Mouse (Mus musculus): Measurements from ENCODE around the gene Vav1. TPM values are rescaled to one million over a fixed set of nuclear protein-coding genes. Genes with fewer than 3 reads are reported as not detected.
"Not testable (repeated sequence)": the region's sequence is repeated elsewhere in the genome, so short reads cannot be mapped to it uniquely, and the experiment has no call there.

Gene Vav1
- polyA plus RNA-seq, 1 experiment from 2014 or later, result 1.4 TPM

DNA sequence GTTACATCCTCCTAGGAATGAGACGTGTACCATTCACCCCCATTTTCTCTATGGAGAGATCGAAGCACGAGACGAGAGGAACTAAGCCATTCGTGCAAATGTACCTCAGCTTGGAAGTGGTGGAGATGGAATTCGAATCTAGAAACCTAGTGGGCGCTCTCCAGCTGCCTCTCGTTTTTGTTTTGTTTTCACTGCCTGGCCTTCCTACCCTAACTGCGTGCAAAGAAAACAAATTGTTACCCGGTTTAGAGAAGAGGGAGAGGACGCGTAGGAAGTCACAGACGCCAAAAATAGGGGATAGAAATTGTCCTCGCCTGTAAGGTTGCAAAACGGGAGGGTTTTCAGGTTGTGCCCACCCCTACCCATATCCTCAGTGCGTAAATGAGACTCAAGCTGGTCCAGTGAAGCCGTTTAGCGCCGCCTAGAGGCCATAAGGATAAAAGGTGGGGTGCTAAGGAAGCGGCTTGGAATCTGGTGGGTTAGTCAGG lies 2.2 kb upstream of the Vav1 start:
- H3K27ac ChIP-seq (replicated peaks in 1 of 2; ENCODE audit: control insufficient read depth in 1 of 2, insufficient read depth in 1 of 2, low read depth in 2 of 2, low read length in 2 of 2), result peak overlapping the region in 1 of 2 experiments; percentile 10; a peak in 2 of 4 replicates
- ATAC-seq (ENCODE audit: insufficient number of reproducible peaks, insufficient read depth, low FRiP score, low read depth), result no peak; the same call in 1 of the 2 replicates
- H3K36me3 ChIP-seq (ENCODE audit: control insufficient read depth, insufficient read depth, low read length), result no peaks in the 10 kb centered on the region
- H3K4me2 ChIP-seq (ENCODE audit: low read length), result peak overlapping the region; percentile 87
- H3K4me3 ChIP-seq (ENCODE audit: control insufficient read depth in 1 of 2, insufficient read depth in 1 of 2, low read depth in 1 of 2, low read length in 2 of 2), result peak overlapping the region; percentile 42 to 69
- peak overlapping the region; percentile 56 for H3K9ac ChIP-seq (ENCODE audit: low read length)
- peaks cover 10% of the 10 kb centered on the region; the same call in 1 of the 2 replicates for H3K27me3 ChIP-seq (ENCODE audit: control insufficient read depth, insufficient read depth, low read length)
- H3K4me1 ChIP-seq (ENCODE audit: control insufficient read depth in 2 of 2, insufficient read depth in 2 of 2, low read length in 2 of 2), result peaks cover 13 to 16% of the 10 kb centered on the region in 2 experiments
- WGBS, result under 1% methylated on average over 20 of the region's 20 CpGs
- no peaks in the 10 kb centered on the region for H3K9me3 ChIP-seq (ENCODE audit: control insufficient read depth, low read length)

DNA sequence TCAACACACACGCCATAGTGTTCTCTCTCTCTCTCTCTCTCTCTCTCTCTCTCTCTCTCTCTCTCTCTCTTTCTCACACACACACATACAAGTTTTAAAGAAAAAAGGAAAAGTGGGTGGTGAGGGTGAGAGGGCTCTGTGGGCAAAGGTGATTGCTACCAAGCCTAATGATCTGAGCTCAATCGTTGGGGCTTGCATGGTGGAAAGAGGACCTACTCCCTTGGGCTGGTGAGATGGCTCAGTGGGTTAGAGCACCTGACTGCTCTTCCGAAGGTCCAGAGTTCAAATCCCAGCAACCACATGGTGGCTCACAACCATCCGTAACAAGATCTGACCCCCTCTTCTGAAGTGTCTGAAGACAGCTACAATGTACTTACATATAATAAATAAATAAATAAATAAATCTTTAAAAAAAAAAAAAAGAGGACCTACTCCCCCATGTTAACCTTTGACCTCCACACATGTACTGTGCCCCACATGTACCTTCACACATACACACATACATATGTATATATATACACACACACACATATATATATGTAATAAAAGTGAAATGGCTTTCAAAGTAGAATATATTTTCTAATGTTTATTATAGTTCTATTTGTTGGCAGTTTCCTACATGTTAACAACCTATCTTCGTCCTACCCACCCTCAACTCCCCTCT lies 1.2 kb upstream of the Vav1 start:
- H3K4me1 ChIP-seq (ENCODE audit: control insufficient read depth in 2 of 2, insufficient read depth in 2 of 2, low read length in 2 of 2), result peaks cover 13 to 16% of the 10 kb centered on the region in 2 experiments
- H3K27ac ChIP-seq (replicated peaks in 1 of 2; ENCODE audit: control insufficient read depth in 1 of 2, insufficient read depth in 1 of 2, low read depth in 2 of 2, low read length in 2 of 2); H3K27me3 ChIP-seq (ENCODE audit: control insufficient read depth, insufficient read depth, low read length); H3K36me3 ChIP-seq (ENCODE audit: control insufficient read depth, insufficient read depth, low read length); H3K4me3 ChIP-seq (ENCODE audit: control insufficient read depth in 1 of 2, insufficient read depth in 1 of 2, low read depth in 1 of 2, low read length in 2 of 2); ATAC-seq (ENCODE audit: insufficient number of reproducible peaks, insufficient read depth, low FRiP score, low read depth); H3K9ac ChIP-seq (ENCODE audit: low read length); H3K4me2 ChIP-seq (ENCODE audit: low read length); H3K9me3 ChIP-seq (ENCODE audit: control insufficient read depth, low read length): not testable (repeated sequence)
- 79% methylated on average over 4 of the region's 5 CpGs for WGBS

DNA sequence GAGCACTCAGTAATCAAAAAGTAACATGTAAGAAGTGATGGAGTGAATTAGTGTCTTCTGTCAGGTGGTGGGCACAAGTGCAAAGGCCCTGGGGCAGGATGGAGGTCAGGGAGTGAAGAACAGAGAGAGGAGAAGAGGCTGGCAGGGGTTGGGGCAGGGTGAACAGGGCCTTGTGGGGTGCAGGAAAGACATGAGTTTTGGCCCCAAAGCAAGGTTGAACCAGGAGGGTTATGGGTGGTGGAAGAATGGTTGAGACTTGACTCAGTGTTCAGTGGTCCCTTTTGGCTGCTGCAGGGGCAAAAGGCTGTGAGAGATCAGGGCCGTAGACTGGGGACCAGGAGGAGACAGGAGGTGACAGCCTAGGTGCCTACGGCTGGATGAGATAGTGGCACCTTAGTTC lies 363 bp upstream of the Vav1 start:
- no peak overlapping the region for H3K4me2 ChIP-seq (ENCODE audit: low read length)
- no peak overlapping the region for H3K27ac ChIP-seq (replicated peaks in 1 of 2; ENCODE audit: control insufficient read depth in 1 of 2, insufficient read depth in 1 of 2, low read depth in 2 of 2, low read length in 2 of 2)
- no peaks in the 10 kb centered on the region for H3K36me3 ChIP-seq (ENCODE audit: control insufficient read depth, insufficient read depth, low read length)
- ATAC-seq (ENCODE audit: insufficient number of reproducible peaks, insufficient read depth, low FRiP score, low read depth), result no peak
- 50% methylated on average over 2 of the region's 2 CpGs for WGBS
- no peaks in the 10 kb centered on the region for H3K9me3 ChIP-seq (ENCODE audit: control insufficient read depth, low read length)
- H3K27me3 ChIP-seq (ENCODE audit: control insufficient read depth, insufficient read depth, low read length), result peaks cover 10% of the 10 kb centered on the region; the same call in 1 of the 2 replicates
- H3K9ac ChIP-seq (ENCODE audit: low read length), result no peak overlapping the region
- H3K4me3 ChIP-seq (ENCODE audit: control insufficient read depth in 1 of 2, insufficient read depth in 1 of 2, low read depth in 1 of 2, low read length in 2 of 2), result no peak overlapping the region
- H3K4me1 ChIP-seq (ENCODE audit: control insufficient read depth in 2 of 2, insufficient read depth in 2 of 2, low read length in 2 of 2), result peaks cover 13 to 16% of the 10 kb centered on the region in 2 experiments

DNA sequence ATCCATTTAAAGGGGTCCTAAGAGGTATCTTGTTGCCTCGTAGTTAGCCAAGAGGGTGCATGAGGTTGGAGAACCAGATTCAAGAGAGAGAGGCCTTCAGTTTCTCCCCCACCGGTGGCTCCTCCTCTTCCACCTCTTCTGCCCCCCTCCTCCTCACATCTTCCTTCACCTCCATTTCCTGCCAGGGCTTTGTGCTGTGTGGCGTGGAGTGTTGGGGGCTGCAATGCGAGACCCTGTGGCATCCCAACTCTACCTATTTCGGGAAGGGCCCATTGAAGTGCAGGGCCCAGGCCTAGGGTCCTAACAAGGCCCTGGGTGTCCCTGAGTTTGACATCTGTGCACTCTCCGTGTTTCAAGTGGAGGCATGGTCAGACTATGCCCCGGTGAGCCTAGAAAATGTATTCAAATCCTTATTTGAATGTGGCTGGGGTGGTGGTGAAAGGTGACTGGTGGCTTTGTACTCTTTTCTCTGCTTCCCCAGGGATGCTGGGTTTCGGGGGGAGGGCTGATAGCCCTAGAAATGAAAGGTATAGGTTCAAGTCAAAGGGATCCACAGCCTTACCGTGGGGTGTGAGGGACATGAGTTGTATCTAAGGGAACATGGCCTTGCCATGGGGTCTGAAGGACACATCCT lies 808 bp downstream of the Vav1 start:
- Histone ChIP-seq H3K4me2 (ENCODE audit: low read length) (no peak overlapping the region), H3K27ac (replicated peaks in 1 of 2; ENCODE audit: control insufficient read depth in 1 of 2, insufficient read depth in 1 of 2, low read depth in 2 of 2, low read length in 2 of 2) (no peak overlapping the region), H3K9ac (ENCODE audit: low read length) (no peak overlapping the region), H3K9me3 (ENCODE audit: control insufficient read depth, low read length) (no peaks in the 10 kb centered on the region), H3K4me1 (ENCODE audit: control insufficient read depth in 2 of 2, insufficient read depth in 2 of 2, low read length in 2 of 2) (peaks cover 11 to 14% of the 10 kb centered on the region in 2 experiments), H3K27me3 (ENCODE audit: control insufficient read depth, insufficient read depth, low read length) (peaks cover 10% of the 10 kb centered on the region; the same call in 1 of the 2 replicates), H3K4me3 (ENCODE audit: control insufficient read depth in 1 of 2, insufficient read depth in 1 of 2, low read depth in 1 of 2, low read length in 2 of 2) (no peak overlapping the region), H3K36me3 (ENCODE audit: control insufficient read depth, insufficient read depth, low read length) (no peaks in the 10 kb centered on the region)
- ATAC-seq (ENCODE audit: insufficient number of reproducible peaks, insufficient read depth, low FRiP score, low read depth), result no peak
- 55% methylated on average over 9 of the region's 9 CpGs for WGBS

DNA sequence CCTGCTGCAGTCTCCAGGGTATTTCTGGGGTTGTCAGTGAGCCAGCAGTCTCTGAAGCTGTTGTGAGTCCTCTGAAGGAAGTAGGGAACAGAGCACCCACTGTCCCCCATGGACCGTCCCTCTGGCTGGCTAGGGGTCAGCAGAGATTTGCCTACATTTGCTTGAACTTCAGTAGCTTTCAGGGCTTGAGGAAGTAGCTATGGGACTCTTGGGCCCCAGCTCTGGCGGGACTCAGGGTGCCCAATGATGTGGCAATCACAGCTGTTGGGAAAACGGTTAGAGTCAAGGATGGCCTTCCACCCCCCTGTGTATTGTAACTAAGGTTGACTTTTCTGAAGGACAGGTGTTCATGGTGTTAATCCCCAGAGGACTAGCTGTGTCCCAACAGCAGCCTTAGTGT lies 1.5 kb downstream of the Vav1 start:
- 62% methylated on average over 3 of the region's 3 CpGs for WGBS
- peaks cover 10 to 11% of the 10 kb centered on the region in 2 experiments; a peak in 3 of 4 replicates for H3K4me1 ChIP-seq (ENCODE audit: control insufficient read depth in 2 of 2, insufficient read depth in 2 of 2, low read length in 2 of 2)
- H3K4me2 ChIP-seq (ENCODE audit: low read length), result no peak overlapping the region
- H3K27me3 ChIP-seq (ENCODE audit: control insufficient read depth, insufficient read depth, low read length), result peaks cover 6% of the 10 kb centered on the region; the same call in 1 of the 2 replicates
- H3K9me3 ChIP-seq (ENCODE audit: control insufficient read depth, low read length), result no peaks in the 10 kb centered on the region
- no peak for ATAC-seq (ENCODE audit: insufficient number of reproducible peaks, insufficient read depth, low FRiP score, low read depth)
- H3K9ac ChIP-seq (ENCODE audit: low read length), result no peak overlapping the region
- no peak overlapping the region for H3K27ac ChIP-seq (replicated peaks in 1 of 2; ENCODE audit: control insufficient read depth in 1 of 2, insufficient read depth in 1 of 2, low read depth in 2 of 2, low read length in 2 of 2)
- no peak overlapping the region for H3K4me3 ChIP-seq (ENCODE audit: control insufficient read depth in 1 of 2, insufficient read depth in 1 of 2, low read depth in 1 of 2, low read length in 2 of 2)
- H3K36me3 ChIP-seq (ENCODE audit: control insufficient read depth, insufficient read depth, low read length), result no peaks in the 10 kb centered on the region

DNA sequence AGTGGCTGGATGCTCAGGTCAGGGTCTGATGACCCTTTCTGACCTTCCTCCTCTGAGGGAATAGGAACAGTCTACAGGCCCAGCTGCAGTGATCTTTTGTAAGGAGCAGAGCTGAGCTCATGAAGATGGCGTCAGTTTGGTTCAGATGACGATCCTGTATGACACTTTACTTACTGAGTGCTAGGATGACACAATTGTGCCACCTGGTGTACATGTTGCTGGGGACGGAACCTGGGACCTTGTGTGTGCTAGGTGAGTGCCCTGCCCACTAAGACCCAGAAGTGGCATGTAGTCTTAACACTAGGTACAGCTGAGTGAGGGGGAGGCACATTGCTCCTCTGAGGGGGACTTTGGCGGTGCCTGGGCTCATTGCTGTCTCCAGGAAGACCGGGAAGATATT lies 5.0 kb downstream of the Vav1 start:
- no peak for ATAC-seq (ENCODE audit: insufficient number of reproducible peaks, insufficient read depth, low FRiP score, low read depth)
- Histone ChIP-seq H3K9ac (ENCODE audit: low read length) (no peak overlapping the region), H3K4me2 (ENCODE audit: low read length) (no peak overlapping the region), H3K36me3 (ENCODE audit: control insufficient read depth, insufficient read depth, low read length) (no peaks in the 10 kb centered on the region), H3K9me3 (ENCODE audit: control insufficient read depth, low read length) (no peaks in the 10 kb centered on the region), H3K4me1 (ENCODE audit: control insufficient read depth in 2 of 2, insufficient read depth in 2 of 2, low read length in 2 of 2) (no peaks in the 10 kb centered on the region), H3K27ac (replicated peaks in 1 of 2; ENCODE audit: control insufficient read depth in 1 of 2, insufficient read depth in 1 of 2, low read depth in 2 of 2, low read length in 2 of 2) (no peak overlapping the region), H3K27me3 (ENCODE audit: control insufficient read depth, insufficient read depth, low read length) (0 out of 2 replicates have a peak, but pooled peaks cover 6% of the 10 kb centered on the region), H3K4me3 (ENCODE audit: control insufficient read depth in 1 of 2, insufficient read depth in 1 of 2, low read depth in 1 of 2, low read length in 2 of 2) (no peak overlapping the region)
- WGBS, result 72% methylated on average over 5 of the region's 5 CpGs

DNA sequence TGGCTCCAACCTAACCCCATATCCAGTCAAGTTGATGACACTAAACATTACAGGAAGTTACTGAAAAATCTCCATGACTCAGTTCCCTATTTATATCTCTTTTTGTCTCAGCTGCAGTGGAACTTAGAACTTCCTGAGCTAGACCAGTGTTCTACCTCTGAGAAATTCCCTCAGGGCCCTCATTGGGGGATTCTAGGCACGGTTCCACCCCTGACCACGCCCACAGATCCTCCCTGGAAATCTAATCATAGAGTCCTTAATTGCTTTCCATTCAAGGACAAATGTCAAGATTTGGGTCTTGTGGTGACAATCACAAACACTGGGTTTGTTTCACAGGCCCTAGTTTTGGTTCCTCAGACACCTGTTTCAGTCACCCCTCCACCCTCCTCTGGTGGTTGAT lies 6.2 kb downstream of the Vav1 start:
- 49% methylated on average over 2 of the region's 2 CpGs for WGBS
- 0 out of 2 replicates have a peak, but pooled peaks cover 1% of the 10 kb centered on the region for H3K27me3 ChIP-seq (ENCODE audit: control insufficient read depth, insufficient read depth, low read length)
- no peak for ATAC-seq (ENCODE audit: insufficient number of reproducible peaks, insufficient read depth, low FRiP score, low read depth)
- no peak overlapping the region for H3K27ac ChIP-seq (replicated peaks in 1 of 2; ENCODE audit: control insufficient read depth in 1 of 2, insufficient read depth in 1 of 2, low read depth in 2 of 2, low read length in 2 of 2)
- no peak overlapping the region for H3K4me3 ChIP-seq (ENCODE audit: control insufficient read depth in 1 of 2, insufficient read depth in 1 of 2, low read depth in 1 of 2, low read length in 2 of 2)
- H3K9ac ChIP-seq (ENCODE audit: low read length), result no peak overlapping the region
- H3K4me2 ChIP-seq (ENCODE audit: low read length), result no peak overlapping the region
- no peaks in the 10 kb centered on the region for H3K36me3 ChIP-seq (ENCODE audit: control insufficient read depth, insufficient read depth, low read length)
- H3K9me3 ChIP-seq (ENCODE audit: control insufficient read depth, low read length), result no peaks in the 10 kb centered on the region
- peaks cover 0 to under 1% of the 10 kb centered on the region in 2 experiments; a peak in 1 of 4 replicates for H3K4me1 ChIP-seq (ENCODE audit: control insufficient read depth in 2 of 2, insufficient read depth in 2 of 2, low read length in 2 of 2)

All from heart, embryonic 14.5 days (tissue).